In the genomic region with DNA sequence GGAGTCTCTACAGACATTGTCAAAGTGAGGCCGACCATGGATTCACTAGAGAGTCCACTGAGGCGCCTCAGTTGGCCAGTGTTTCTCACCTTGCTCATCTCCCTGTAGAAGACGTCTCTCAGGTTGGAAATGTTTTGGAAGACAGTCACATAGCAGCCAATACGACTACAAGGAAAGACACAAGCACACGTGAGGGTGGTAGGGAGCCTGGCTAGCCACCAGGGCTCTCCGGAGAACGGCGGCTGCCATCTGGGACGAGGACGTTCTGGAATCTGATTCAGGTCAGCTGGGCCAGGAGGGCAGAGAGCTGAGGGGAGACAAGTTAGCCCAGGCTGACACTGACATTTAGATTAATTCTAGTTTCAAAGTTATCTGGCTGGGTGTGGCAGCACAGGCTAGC, we compare ENCODE assay signal across 21 mouse cellular contexts.
"Had no signal": no experiment of that assay in that cellular context is flagged by ENCODE, and none has a peak within 500 bp of the region (broad histone marks: within the 10 kb centered on the region; RNA-seq: fewer than 3 reads in every experiment).

No protein-coding gene starts in this region.

- H3K27me3 ChIP-seq: kidney, embryonic 15.5 days; limb, embryonic 12.5 days; limb, embryonic 15.5 days; midbrain, embryonic 12.5 days; midbrain, embryonic 15.5 days; neural tube, embryonic 13.5 days had no signal

- H3K4me1 ChIP-seq: limb, embryonic 12.5 days; limb, embryonic 15.5 days; midbrain, embryonic 12.5 days; midbrain, embryonic 15.5 days; neural tube, embryonic 13.5 days had no signal

- H3K4me3 ChIP-seq: kidney, embryonic 15.5 days; left cerebral cortex, adult 2 months; limb, embryonic 12.5 days; limb, embryonic 15.5 days; midbrain, embryonic 12.5 days; midbrain, embryonic 15.5 days; neural tube, embryonic 13.5 days had no signal

- DNase-seq: kidney, postnatal 10 days; kidney, postnatal 36 days; layer of hippocampus, postnatal 36 days; left cerebral cortex, postnatal 4 days; liver, postnatal 0 days; lung, embryonic 14.5 days; retina, postnatal 1 day; right cerebral cortex, postnatal 4 days; thymus, adult 2 months; thymus, postnatal 14 days had no signal

- H3K27ac ChIP-seq: kidney, embryonic 15.5 days; left cerebral cortex, adult 2 months; limb, embryonic 12.5 days; limb, embryonic 15.5 days; liver, embryonic 14.5 days; macrophage; midbrain, embryonic 12.5 days; midbrain, embryonic 15.5 days; neural tube, embryonic 13.5 days; stomach, postnatal 0 days had no signal

- ATAC-seq: liver, postnatal 0 days; lung, postnatal 0 days; midbrain, embryonic 15.5 days had no signal
